Mouse (Mus musculus): Measurements from ENCODE around the gene Adgrl3.

DNA sequence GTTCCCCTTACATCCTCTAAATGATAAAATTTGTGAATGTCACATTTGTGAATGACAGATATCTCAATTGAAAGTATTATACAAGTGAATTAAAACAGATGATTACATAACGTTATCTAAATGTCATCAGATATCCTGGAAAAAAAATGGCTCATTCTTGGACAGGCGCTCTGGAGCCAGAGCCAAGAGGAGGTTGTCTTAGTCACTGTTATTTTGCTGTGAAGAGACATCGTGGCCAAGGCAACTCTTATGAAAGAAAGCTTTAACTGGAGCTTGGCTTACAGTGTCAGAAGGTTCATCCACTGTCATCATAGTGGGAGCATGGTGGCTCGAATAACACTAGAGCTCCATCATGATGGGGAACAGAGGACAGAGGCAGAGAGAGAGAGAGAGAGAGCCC is 511.7 kb downstream of the Adgrl3 start:
- TF ChIP-seq MAX (IDR thresholded peaks at IDR 0.05) (no peak), CTCF (IDR thresholded peaks at IDR 0.05; ENCODE audit: control insufficient read depth, insufficient read depth, insufficient read length) (no peak), USF1 (IDR thresholded peaks at IDR 0.05; ENCODE audit: low read depth) (no peak), CEBPB (IDR thresholded peaks at IDR 0.05; ENCODE audit: low read depth) (no peak), MYOD1 (IDR thresholded peaks at IDR 0.05; ENCODE audit: control insufficient read depth, insufficient read length, low read depth) (no peak), MYOG (IDR thresholded peaks at IDR 0.05; ENCODE audit: control insufficient read depth, extremely low read depth, insufficient read length) (no peak)
